Mouse (Mus musculus) neural tube, embryonic 14.5 days (tissue): ENCODE measurements at regions not wholly inside any gene's neighbourhood (a gene's known extent, or its start where the extent isn't known, plus 50 kb on each side); places are given as distances from the start of the nearest gene placed in this dataset.

ENCODE experiments used
- ATAC-seq: fragments of 200-750 bp; cut with Nextera tagmentation; 2 replicates; pipeline ENCODE4 v1.8.0; 2017; ENCODE audit warnings: low read depth, mild to moderate bottlenecking, moderate TSS enrichment, moderate library complexity
- H3K27ac ChIP-seq: fragments of 300-500 bp; sonication (generic); 2 replicates; pipeline ENCODE4 v1.5.1; 2014; ENCODE audit warnings: low read depth, mild to moderate bottlenecking, control low read depth, low read length, moderate library complexity, mixed read lengths
- H3K27me3 ChIP-seq: fragments of 300-500 bp; sonication (generic); 2 replicates; pipeline ENCODE4 v1.6.1; 2014; ENCODE audit warnings: low read length; ENCODE audit not compliant: control insufficient read depth, insufficient read depth
- H3K36me3 ChIP-seq: fragments of 300-500 bp; sonication (generic); 2 replicates; pipeline ENCODE4 v1.6.1; 2014; ENCODE audit warnings: low read length, mixed read lengths; ENCODE audit not compliant: control insufficient read depth, insufficient read depth
- H3K4me1 ChIP-seq: fragments of 300-500 bp; sonication (generic); 2 replicates; pipeline ENCODE4 v1.6.1; 2014; ENCODE audit warnings: low read length; ENCODE audit not compliant: control insufficient read depth, insufficient read depth
- H3K4me2 ChIP-seq: fragments of 300-500 bp; sonication (generic); 2 replicates; pipeline ENCODE4 v1.6.1; 2014; ENCODE audit warnings: mild to moderate bottlenecking, low read depth, low read length, control low read depth
- H3K4me3 ChIP-seq: fragments of 300-500 bp; sonication (generic); 2 replicates; pipeline ENCODE4 v1.5.1; 2014; ENCODE audit warnings: low read depth, low read length, control low read depth, mixed read lengths
- H3K9ac ChIP-seq: fragments of 300-500 bp; sonication (generic); replicated peaks from 2 replicates; pipeline ENCODE4 v1.6.1; 2014; ENCODE audit warnings: low read depth, mild to moderate bottlenecking, control low read depth, low read length, mixed read lengths
- H3K9me3 ChIP-seq: fragments of 300-500 bp; sonication (generic); 2 replicates; pipeline ENCODE4 v1.6.1; 2016; ENCODE audit warnings: low read length; ENCODE audit not compliant: control insufficient read depth
- WGBS: fragments of 180-500 bp; shearing (Covaris S2); extraction: QIAGEN DNeasy Blood & Tissue Kit; methylation state at CpG from one replicate; pipeline ENCODE4 v1.1.7; 2014; 5-methylcytosine and 5-hydroxymethylcytosine counted together

GRCm38 (mm10) chr14:45878428-45878827 lies 220.5 kb upstream of the Ddhd1 start:
- Histone ChIP-seq H3K9ac (no peak overlapping the region), H3K4me3 (no peak overlapping the region), H3K36me3 (no peaks in the 10 kb centered on the region), H3K9me3 (no peaks in the 10 kb centered on the region), H3K4me1 (no peaks in the 10 kb centered on the region), H3K4me2 (peak overlapping the region; percentile 8; the same call in 1 of the 2 replicates), H3K27me3 (no peaks in the 10 kb centered on the region), H3K27ac (no peak overlapping the region)
- 18% methylated on average over 9 of the region's 9 CpGs for WGBS
- peak; percentile 79; the same call in 1 of the 2 replicates for ATAC-seq

GRCm38 (mm10) chr14:45920783-45921182 lies 262.8 kb upstream of the Ddhd1 start:
- H3K36me3 ChIP-seq: no peaks in the 10 kb centered on the region
- no peak overlapping the region for H3K4me3 ChIP-seq
- 7% methylated on average over 6 of the region's 6 CpGs for WGBS
- H3K27ac ChIP-seq: no peak overlapping the region
- no peaks in the 10 kb centered on the region for H3K9me3 ChIP-seq
- ATAC-seq: no peak
- H3K4me1 ChIP-seq: no peaks in the 10 kb centered on the region
- no peaks in the 10 kb centered on the region for H3K27me3 ChIP-seq
- H3K4me2 ChIP-seq: no peak overlapping the region
- H3K9ac ChIP-seq: no peak overlapping the region

GRCm38 (mm10) chr14:45943581-45943980 lies 285.6 kb upstream of the Ddhd1 start:
- no peak overlapping the region for H3K4me2 ChIP-seq
- H3K36me3 ChIP-seq: no peaks in the 10 kb centered on the region
- WGBS: 75% methylated on average over 2 of the region's 2 CpGs
- H3K9ac ChIP-seq: no peak overlapping the region
- ATAC-seq: no peak
- H3K4me3 ChIP-seq: no peak overlapping the region
- H3K27ac ChIP-seq: no peak overlapping the region
- no peaks in the 10 kb centered on the region for H3K27me3 ChIP-seq
- no peaks in the 10 kb centered on the region for H3K9me3 ChIP-seq
- no peaks in the 10 kb centered on the region for H3K4me1 ChIP-seq

GRCm38 (mm10) chr14:45944101-45944500 lies 286.2 kb upstream of the Ddhd1 start:
- no peak for ATAC-seq
- no peak overlapping the region for H3K4me3 ChIP-seq
- no peak overlapping the region for H3K27ac ChIP-seq
- H3K4me1 ChIP-seq: no peaks in the 10 kb centered on the region
- H3K36me3 ChIP-seq: no peaks in the 10 kb centered on the region
- 89% methylated on average over 5 of the region's 5 CpGs for WGBS
- H3K27me3 ChIP-seq: no peaks in the 10 kb centered on the region
- H3K4me2 ChIP-seq: no peak overlapping the region
- H3K9me3 ChIP-seq: no peaks in the 10 kb centered on the region
- no peak overlapping the region for H3K9ac ChIP-seq

GRCm38 (mm10) chr14:45944506-45944905 lies 286.6 kb upstream of the Ddhd1 start:
- WGBS: 69% methylated on average over 8 of the region's 8 CpGs
- Histone ChIP-seq H3K9ac (no peak overlapping the region), H3K9me3 (no peaks in the 10 kb centered on the region), H3K36me3 (no peaks in the 10 kb centered on the region), H3K4me1 (no peaks in the 10 kb centered on the region), H3K27ac (no peak overlapping the region), H3K4me3 (no peak overlapping the region), H3K27me3 (no peaks in the 10 kb centered on the region), H3K4me2 (no peak overlapping the region)
- no peak for ATAC-seq

- no peak overlapping the region for H3K4me3 ChIP-seq
- 89% methylated on average over 8 of the region's 8 CpGs for WGBS
- ATAC-seq: no peak
Observed at GRCm38 (mm10) chr14:45956624-45957023, 298.7 kb upstream of the Ddhd1 start.

DNA sequence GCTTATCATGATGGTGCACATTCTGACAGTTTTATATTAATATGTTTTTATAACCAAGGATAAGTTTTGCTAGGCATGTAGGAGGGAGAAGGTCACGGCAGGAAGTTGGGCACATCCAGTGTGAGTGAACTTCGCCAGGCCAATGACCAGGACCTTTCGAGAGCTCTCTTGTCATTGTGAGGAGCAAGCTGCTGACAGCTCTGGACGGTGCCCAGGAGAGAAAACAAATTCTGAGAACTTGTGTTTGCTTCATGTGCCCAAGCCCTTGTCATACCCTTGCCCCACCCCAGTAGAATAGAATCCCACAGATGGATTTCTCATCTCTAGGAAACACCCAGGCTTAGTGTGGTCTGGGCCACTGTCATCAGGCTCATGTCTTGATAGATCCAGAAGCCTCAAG lies 304.5 kb upstream of the Ddhd1 start:
- ATAC-seq: no peak

More at GRCm38 (mm10) chr14:45956624-45957023, 298.7 kb upstream of the Ddhd1 start:
- Histone ChIP-seq H3K36me3 (no peaks in the 10 kb centered on the region), H3K4me1 (no peaks in the 10 kb centered on the region), H3K27ac (no peak overlapping the region), H3K27me3 (no peaks in the 10 kb centered on the region), H3K4me2 (no peak overlapping the region), H3K9ac (no peak overlapping the region), H3K9me3 (no peaks in the 10 kb centered on the region)

DNA sequence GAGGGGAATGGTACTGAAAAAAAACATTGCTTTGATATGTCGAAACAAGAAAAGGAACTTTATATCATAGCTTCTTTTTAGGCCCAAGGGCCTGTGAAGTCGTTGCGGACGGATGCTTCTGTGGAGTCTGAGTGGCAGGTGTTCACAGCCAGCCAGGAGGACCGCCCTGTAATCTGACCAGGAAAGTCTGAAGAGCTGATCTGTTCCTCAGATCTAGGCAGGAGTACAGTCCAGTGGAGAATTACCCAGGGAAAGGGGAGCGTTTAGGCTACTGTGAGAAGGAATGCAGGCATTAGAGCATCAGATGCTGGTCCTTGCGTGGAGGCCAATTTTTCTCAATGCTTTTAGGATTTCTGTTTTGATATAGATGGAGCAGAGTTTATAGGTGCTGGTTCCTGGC lies 306.1 kb upstream of the Ddhd1 start:
- Histone ChIP-seq H3K36me3 (no peaks in the 10 kb centered on the region), H3K4me3 (no peak overlapping the region), H3K9me3 (no peaks in the 10 kb centered on the region), H3K4me1 (no peaks in the 10 kb centered on the region), H3K9ac (no peak overlapping the region), H3K4me2 (no peak overlapping the region), H3K27me3 (no peaks in the 10 kb centered on the region), H3K27ac (no peak overlapping the region)
- no peak for ATAC-seq
- 91% methylated on average over 7 of the region's 7 CpGs for WGBS

More for the DNA sequence above, 304.5 kb upstream of the Ddhd1 start:
- H3K4me3 ChIP-seq: no peak overlapping the region
- H3K36me3 ChIP-seq: no peaks in the 10 kb centered on the region
- no peak overlapping the region for H3K27ac ChIP-seq
- H3K4me2 ChIP-seq: no peak overlapping the region
- no peaks in the 10 kb centered on the region for H3K4me1 ChIP-seq
- 94% methylated on average over 4 of the region's 4 CpGs for WGBS
- H3K9ac ChIP-seq: no peak overlapping the region
- no peaks in the 10 kb centered on the region for H3K9me3 ChIP-seq
- H3K27me3 ChIP-seq: no peaks in the 10 kb centered on the region

GRCm38 (mm10) chr14:45983206-45983857 lies 325.4 kb upstream of the Ddhd1 start:
- no peaks in the 10 kb centered on the region for H3K36me3 ChIP-seq
- no peak overlapping the region for H3K9ac ChIP-seq
- no peak overlapping the region for H3K4me3 ChIP-seq
- no peak overlapping the region for H3K4me2 ChIP-seq
- no peak overlapping the region for H3K27ac ChIP-seq
- ATAC-seq: no peak
- WGBS: 83% methylated on average over 7 of the region's 7 CpGs
- H3K27me3 ChIP-seq: no peaks in the 10 kb centered on the region
- no peaks in the 10 kb centered on the region for H3K4me1 ChIP-seq
- no peaks in the 10 kb centered on the region for H3K9me3 ChIP-seq
